Mouse (Mus musculus) left cerebral cortex, postnatal 25 days (tissue): ENCODE results near the gene Sept10. TPM values are rescaled to one million over a fixed set of nuclear protein-coding genes. Genes with fewer than 3 reads are reported as not detected.

Experiments
- DNase-seq, 2 experiments: peaks; one replicate each; pipeline ENCODE4 v3.0.0; 2022; ENCODE audit warnings: low spot score in 2 of 2, mixed read lengths in 1 of 2
- intact Hi-C: fragments of 180-260 bp; cut with DNase I; formaldehyde crosslinking; loops from one replicate; pipeline ENCODE4 v1.15.1; 2025
- total RNA-seq, 2 experiments: library from RNA; stranded (reverse); gene quantifications; 2 replicates each; pipeline ENCODE4 v1.2.3; 2021

The Sept10 gene
- total RNA-seq, 2 experiments from 2014 or later, result 6.9 to 7.6 TPM

- intact Hi-C loops, result no loop called here
- DNase-seq, result no peak
Observed at GRCm38 (mm10) chr10:59235227-59235626, 13.6 kb upstream of the Sept10 start.

- no peak for DNase-seq
- intact Hi-C loops, result no loop called here
Observed at GRCm38 (mm10) chr10:59229205-59229820, 7.7 kb upstream of the Sept10 start.

- intact Hi-C loops, result no loop called here
- no peak for DNase-seq
Observed at GRCm38 (mm10) chr10:59225137-59225536, 3.5 kb upstream of the Sept10 start.

GRCm38 (mm10) chr10:59223890-59224289, 2.2 kb upstream of the Sept10 start:
- DNase-seq, result no peak
- intact Hi-C loops, result loop anchor here (5.0 kb wide), 1 partner anchor 112 kb away; no protein-coding TSS in a partner anchor

GRCm38 (mm10) chr10:59223301-59223700, 1.7 kb upstream of the Sept10 start:
- intact Hi-C loops, result loop anchor here (5.0 kb wide), 1 partner anchor 111 kb away; no protein-coding TSS in a partner anchor
- DNase-seq, result no peak

- peak; percentile 16 to 31 for DNase-seq
- intact Hi-C loops, result loop anchor here (5.0 kb wide), 1 partner anchor 110 kb away; no protein-coding TSS in a partner anchor
Observed at GRCm38 (mm10) chr10:59222271-59223101, 839 bp upstream of the Sept10 start.

- intact Hi-C loops, result loop anchor here (1.0 to 5.0 kb wide), 2 partner anchors 71 to 109 kb away; no protein-coding TSS in a partner anchor
- peak in 1 of 2 experiments; percentile 3 for DNase-seq
Observed at GRCm38 (mm10) chr10:59220824-59221472, 699 bp downstream of the Sept10 start.

- intact Hi-C loops, result no loop called here
- no peak for DNase-seq
Observed at GRCm38 (mm10) chr10:59200011-59200410, 21.6 kb downstream of the Sept10 start.

GRCm38 (mm10) chr10:59196763-59197162, 24.9 kb downstream of the Sept10 start:
- intact Hi-C loops, result no loop called here
- no peak for DNase-seq

- intact Hi-C loops, result no loop called here
Observed at GRCm38 (mm10) chr10:59194891-59195290, 26.8 kb downstream of the Sept10 start.

GRCm38 (mm10) chr10:59182306-59182705, 39.3 kb downstream of the Sept10 start:
- intact Hi-C loops, result no loop called here
- no peak for DNase-seq

More at GRCm38 (mm10) chr10:59194891-59195290, 26.8 kb downstream of the Sept10 start:
- no peak for DNase-seq

- intact Hi-C loops, result no loop called here
- no peak for DNase-seq
Observed at GRCm38 (mm10) chr10:59179620-59180019, 42.0 kb downstream of the Sept10 start.

GRCm38 (mm10) chr10:59172539-59172938, 49.1 kb downstream of the Sept10 start:
- no peak for DNase-seq
- intact Hi-C loops, result no loop called here

GRCm38 (mm10) chr10:59171042-59171441, 50.6 kb downstream of the Sept10 start:
- intact Hi-C loops, result no loop called here
- DNase-seq, result no peak

- intact Hi-C loops, result loop anchor here (1.0 kb wide), 1 partner anchor 126 kb away; no protein-coding TSS in a partner anchor
- peak; percentile 66 to 73 for DNase-seq
Observed at GRCm38 (mm10) chr10:59166104-59166944, 55.3 kb downstream of the Sept10 start.

- no peak for DNase-seq
- intact Hi-C loops, result no loop called here
Observed at GRCm38 (mm10) chr10:59162185-59162897, 59.3 kb downstream of the Sept10 start.

GRCm38 (mm10) chr10:59158627-59159026, 63.0 kb downstream of the Sept10 start:
- no peak for DNase-seq

GRCm38 (mm10) chr10:59152544-59153081, 69.0 kb downstream of the Sept10 start:
- no peak for DNase-seq
- intact Hi-C loops, result no loop called here

More at GRCm38 (mm10) chr10:59158627-59159026, 63.0 kb downstream of the Sept10 start:
- intact Hi-C loops, result no loop called here
